Mouse (Mus musculus): ENCODE measurements around the gene Herc6.

GRCm38 (mm10) chr6:57701686-57702085 is 120.9 kb downstream of the Herc6 start:
- TF ChIP-seq CTCF (conservative IDR thresholded peaks at IDR 0.05; ENCODE audit: low read length): no peak
- no peak for TF ChIP-seq NANOG (IDR thresholded peaks at IDR 0.05; ENCODE audit: borderline replicate concordance, low read length)
